Mouse (Mus musculus): ENCODE results near the gene Olfr1201. TPM values are rescaled to one million over a fixed set of nuclear protein-coding genes. Genes with fewer than 3 reads are reported as not detected.

Gene Olfr1201
- polyA plus RNA-seq, 2 experiments: not detected

DNA sequence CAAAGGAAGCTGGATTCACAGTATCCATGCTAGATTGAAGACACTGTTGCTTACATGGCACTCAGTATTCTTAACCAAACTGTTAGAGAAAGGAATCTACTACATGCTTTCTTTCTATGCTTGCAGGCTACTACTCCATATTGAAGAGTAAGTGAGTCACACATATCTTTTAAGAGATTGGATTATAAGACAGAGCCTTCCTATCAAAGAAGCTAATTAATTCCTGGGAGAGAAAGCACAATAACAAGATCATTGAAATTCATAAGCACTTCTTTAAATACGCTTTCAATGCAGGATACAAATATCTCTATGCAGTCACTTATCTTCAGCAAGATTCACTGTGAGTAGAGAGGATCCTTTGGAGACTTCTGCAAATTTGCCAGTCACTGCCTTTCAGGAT lies 21.4 kb downstream of the Olfr1201 start, which contains the start of gene Olfr1202:
TSS of gene Olfr1202 (plus strand) at position 301 of the 400 bp plus-strand sequence.
- TF ChIP-seq POLR2A (IDR thresholded peaks at IDR 0.05; ENCODE audit: borderline replicate concordance, extremely low read depth, insufficient read depth, insufficient read length): no peak
- ATAC-seq (ENCODE audit: low FRiP score, low read depth): no peak
- Histone ChIP-seq H3K9ac (ENCODE audit: low read depth, low read length, severe bottlenecking) (no peak within 1 kb of the TSS), H3K27me3 (ENCODE audit: control insufficient read depth, insufficient read depth, low read length) (no peaks in the 10 kb centered on the region), H3K4me3 (replicated peaks; ENCODE audit: low read length) (no peak within 1 kb of the TSS), H3K36me3 (ENCODE audit: control insufficient read depth, insufficient read depth, low read length) (no peaks in the 10 kb centered on the region), H3K4me1 (ENCODE audit: control insufficient read depth, insufficient read depth, low read length) (no peaks in the 10 kb centered on the region), H3K27ac (replicated peaks; ENCODE audit: low read depth, low read length) (no peak within 1 kb of the TSS), H3K9me3 (ENCODE audit: control insufficient read depth, low read length) (no peaks in the 10 kb centered on the region), H3K4me2 (replicated peaks; ENCODE audit: low read depth, low read length, severe bottlenecking) (no peak within 1 kb of the TSS)
- 72% methylated on average over 1 of the region's 1 CpGs for WGBS
- no peak for DNase-seq (ENCODE audit: low spot score)

DNA sequence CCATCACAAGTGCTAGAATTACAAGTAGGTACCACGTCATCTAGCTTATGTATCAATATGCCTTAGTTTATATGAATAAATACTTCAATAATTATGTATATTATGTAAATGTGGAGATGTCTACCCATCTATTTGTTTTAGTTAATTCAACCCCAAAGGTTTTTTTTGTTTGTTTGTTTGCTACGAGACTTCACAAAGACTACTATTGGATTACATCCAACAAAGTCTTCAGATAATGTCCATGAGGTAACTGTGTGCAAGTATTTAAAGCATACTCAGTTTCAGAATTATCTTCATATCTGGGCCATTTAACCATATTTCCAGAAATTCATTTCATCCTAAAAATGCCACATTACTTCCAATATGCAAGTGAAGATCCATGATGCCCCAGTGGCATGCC lies 36.6 kb downstream of the Olfr1201 start, which contains the start of gene Olfr1205:
TSS of gene Olfr1205 (plus strand) at position 301 of the 400 bp plus-strand sequence.
- 87% methylated on average over 2 of the region's 2 CpGs for WGBS
- DNase-seq (ENCODE audit: low spot score): no peak
- no peaks in the 10 kb centered on the region for H3K9me3 ChIP-seq (ENCODE audit: control insufficient read depth, low read length)
- no peak within 1 kb of the TSS for H3K9ac ChIP-seq (ENCODE audit: low read depth, low read length, severe bottlenecking)
- TF ChIP-seq POLR2A (IDR thresholded peaks at IDR 0.05; ENCODE audit: borderline replicate concordance, extremely low read depth, insufficient read depth, insufficient read length): no peak
- H3K4me3 ChIP-seq (replicated peaks; ENCODE audit: low read length): no peak within 1 kb of the TSS
- no peak for ATAC-seq (ENCODE audit: low FRiP score, low read depth)
- no peaks in the 10 kb centered on the region for H3K27me3 ChIP-seq (ENCODE audit: control insufficient read depth, insufficient read depth, low read length)
- H3K36me3 ChIP-seq (ENCODE audit: control insufficient read depth, insufficient read depth, low read length): no peaks in the 10 kb centered on the region
- no peak within 1 kb of the TSS for H3K27ac ChIP-seq (replicated peaks; ENCODE audit: low read depth, low read length)
- H3K4me2 ChIP-seq (replicated peaks; ENCODE audit: low read depth, low read length, severe bottlenecking): no peak within 1 kb of the TSS
- no peaks in the 10 kb centered on the region for H3K4me1 ChIP-seq (ENCODE audit: control insufficient read depth, insufficient read depth, low read length)

DNA sequence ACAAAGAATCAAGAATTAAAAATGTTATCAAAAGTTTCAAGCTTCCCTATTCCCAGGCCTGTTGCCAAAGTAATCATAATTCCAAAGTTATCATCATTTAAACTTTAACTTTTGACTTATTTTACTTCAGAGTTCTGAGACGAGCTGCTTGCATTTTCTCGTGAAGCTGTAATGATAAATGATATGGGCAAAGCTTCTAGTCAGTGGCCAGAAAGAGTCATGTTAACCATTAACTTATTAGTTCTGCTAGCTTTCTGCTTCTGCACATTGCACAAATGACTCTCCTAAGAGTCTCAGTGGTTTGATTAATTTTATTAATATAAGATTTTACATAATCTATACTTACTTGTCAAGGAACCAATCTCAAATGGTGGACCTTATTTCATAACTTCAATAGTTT lies 45.6 kb downstream of the Olfr1201 start:
- Histone ChIP-seq H3K27ac (replicated peaks; ENCODE audit: low read depth, low read length) (no peak overlapping the region), H3K27me3 (ENCODE audit: control insufficient read depth, insufficient read depth, low read length) (no peaks in the 10 kb centered on the region), H3K4me2 (replicated peaks; ENCODE audit: low read depth, low read length, severe bottlenecking) (no peak overlapping the region), H3K4me3 (replicated peaks; ENCODE audit: low read length) (no peak overlapping the region), H3K9me3 (ENCODE audit: control insufficient read depth, low read length) (no peaks in the 10 kb centered on the region), H3K4me1 (ENCODE audit: control insufficient read depth, insufficient read depth, low read length) (no peaks in the 10 kb centered on the region), H3K9ac (ENCODE audit: low read depth, low read length, severe bottlenecking) (no peak overlapping the region), H3K36me3 (ENCODE audit: control insufficient read depth, insufficient read depth, low read length) (no peaks in the 10 kb centered on the region)
- 78% methylated on average over 2 of the region's 2 CpGs for WGBS
- ATAC-seq (ENCODE audit: low FRiP score, low read depth) (no peak), DNase-seq (ENCODE audit: low spot score) (no peak)
- no peak for TF ChIP-seq POLR2A (IDR thresholded peaks at IDR 0.05; ENCODE audit: borderline replicate concordance, extremely low read depth, insufficient read depth, insufficient read length)

Other genes with a start within 250 kb of the Olfr1201 start
- gene Olfr1188, start 236.1 kb upstream of the Olfr1201 start, polyA plus RNA-seq (2012; rRNA removed): not detected in 2 replicates
- gene Olfr1188, start 236.1 kb upstream of the Olfr1201 start, polyA plus RNA-seq (2014; fragmentation: Nextera tagmentation; extraction: Ambion mirVana): not detected in 2 replicates
- not detected in 2 replicates for gene Olfr1189, start 206.6 kb upstream of the Olfr1201 start, polyA plus RNA-seq (2012; rRNA removed)
- not detected in 2 replicates for gene Olfr1189, start 206.6 kb upstream of the Olfr1201 start, polyA plus RNA-seq (2014; fragmentation: Nextera tagmentation; extraction: Ambion mirVana)
- gene Olfr1191-ps1, start 152.5 kb upstream of the Olfr1201 start, polyA plus RNA-seq (2012; rRNA removed): not detected in 2 replicates
- not detected in 2 replicates for gene Olfr1191-ps1, start 152.5 kb upstream of the Olfr1201 start, polyA plus RNA-seq (2014; fragmentation: Nextera tagmentation; extraction: Ambion mirVana)
- not detected in 2 replicates for gene Olfr1192-ps1, start 144.5 kb upstream of the Olfr1201 start, polyA plus RNA-seq (2012; rRNA removed)
- not detected in 2 replicates for gene Olfr1192-ps1, start 144.5 kb upstream of the Olfr1201 start, polyA plus RNA-seq (2014; fragmentation: Nextera tagmentation; extraction: Ambion mirVana)
- gene Olfr1193, start 117.4 kb upstream of the Olfr1201 start, polyA plus RNA-seq (2012; rRNA removed): not detected in 2 replicates
- gene Olfr1193, start 117.4 kb upstream of the Olfr1201 start, polyA plus RNA-seq (2014; fragmentation: Nextera tagmentation; extraction: Ambion mirVana): not detected in 2 replicates
- not detected in 2 replicates for gene Olfr1195, start 103.8 kb upstream of the Olfr1201 start, polyA plus RNA-seq (2012; rRNA removed)
- gene Olfr1195, start 103.8 kb upstream of the Olfr1201 start, polyA plus RNA-seq (2014; fragmentation: Nextera tagmentation; extraction: Ambion mirVana): not detected in 2 replicates
- gene Olfr1196, start 88.4 kb upstream of the Olfr1201 start, polyA plus RNA-seq (2012; rRNA removed): not detected in 2 replicates
- gene Olfr1196, start 88.4 kb upstream of the Olfr1201 start, polyA plus RNA-seq (2014; fragmentation: Nextera tagmentation; extraction: Ambion mirVana): not detected in 2 replicates
- gene Olfr1197, start 60.7 kb upstream of the Olfr1201 start, polyA plus RNA-seq (2012; rRNA removed): not detected in 2 replicates
- not detected in 2 replicates for gene Olfr1197, start 60.7 kb upstream of the Olfr1201 start, polyA plus RNA-seq (2014; fragmentation: Nextera tagmentation; extraction: Ambion mirVana)
- gene Olfr1198, start 41.7 kb upstream of the Olfr1201 start, polyA plus RNA-seq (2012; rRNA removed): not detected in 2 replicates
- gene Olfr1198, start 41.7 kb upstream of the Olfr1201 start, polyA plus RNA-seq (2014; fragmentation: Nextera tagmentation; extraction: Ambion mirVana): not detected in 2 replicates
- not detected in 2 replicates for gene Olfr1199, start 32.6 kb upstream of the Olfr1201 start, polyA plus RNA-seq (2012; rRNA removed)
- gene Olfr1199, start 32.6 kb upstream of the Olfr1201 start, polyA plus RNA-seq (2014; fragmentation: Nextera tagmentation; extraction: Ambion mirVana): not detected in 2 replicates
- gene Olfr1200, start 22.5 kb upstream of the Olfr1201 start, polyA plus RNA-seq (2012; rRNA removed): not detected in 2 replicates
- gene Olfr1200, start 22.5 kb upstream of the Olfr1201 start, polyA plus RNA-seq (2014; fragmentation: Nextera tagmentation; extraction: Ambion mirVana): not detected in 2 replicates
- not detected in 2 replicates for gene Olfr1202, start 21.5 kb downstream of the Olfr1201 start, polyA plus RNA-seq (2012; rRNA removed)
- gene Olfr1202, start 21.5 kb downstream of the Olfr1201 start, polyA plus RNA-seq (2014; fragmentation: Nextera tagmentation; extraction: Ambion mirVana): not detected in 2 replicates
- gene Olfr1205, start 36.7 kb downstream of the Olfr1201 start, polyA plus RNA-seq (2012; rRNA removed): not detected in 2 replicates
- gene Olfr1205, start 36.7 kb downstream of the Olfr1201 start, polyA plus RNA-seq (2014; fragmentation: Nextera tagmentation; extraction: Ambion mirVana): not detected in 2 replicates
- gene Olfr1204, start 56.3 kb downstream of the Olfr1201 start, polyA plus RNA-seq (2012; rRNA removed): not detected in 2 replicates
- not detected in 2 replicates for gene Olfr1204, start 56.3 kb downstream of the Olfr1201 start, polyA plus RNA-seq (2014; fragmentation: Nextera tagmentation; extraction: Ambion mirVana)
- not detected in 2 replicates for gene Olfr1206, start 70.2 kb downstream of the Olfr1201 start, polyA plus RNA-seq (2012; rRNA removed)
- gene Olfr1206, start 70.2 kb downstream of the Olfr1201 start, polyA plus RNA-seq (2014; fragmentation: Nextera tagmentation; extraction: Ambion mirVana): not detected in 2 replicates
- not detected in 2 replicates for gene Olfr1208, start 109.3 kb downstream of the Olfr1201 start, polyA plus RNA-seq (2012; rRNA removed)
- gene Olfr1208, start 109.3 kb downstream of the Olfr1201 start, polyA plus RNA-seq (2014; fragmentation: Nextera tagmentation; extraction: Ambion mirVana): not detected in 2 replicates
- gene Olfr1209, start 122.1 kb downstream of the Olfr1201 start, polyA plus RNA-seq (2012; rRNA removed): not detected in 2 replicates
- not detected in 2 replicates for gene Olfr1209, start 122.1 kb downstream of the Olfr1201 start, polyA plus RNA-seq (2014; fragmentation: Nextera tagmentation; extraction: Ambion mirVana)
- not detected in 2 replicates for gene Olfr1211, start 145.1 kb downstream of the Olfr1201 start, polyA plus RNA-seq (2012; rRNA removed)
- gene Olfr1211, start 145.1 kb downstream of the Olfr1201 start, polyA plus RNA-seq (2014; fragmentation: Nextera tagmentation; extraction: Ambion mirVana): not detected in 2 replicates
- not detected in 2 replicates for gene Olfr1212, start 160.9 kb downstream of the Olfr1201 start, polyA plus RNA-seq (2012; rRNA removed)
- not detected in 2 replicates for gene Olfr1212, start 160.9 kb downstream of the Olfr1201 start, polyA plus RNA-seq (2014; fragmentation: Nextera tagmentation; extraction: Ambion mirVana)
- not detected in 2 replicates for gene Gm13762, start 187.2 kb downstream of the Olfr1201 start, polyA plus RNA-seq (2012; rRNA removed)
- not detected in 2 replicates for gene Gm13762, start 187.2 kb downstream of the Olfr1201 start, polyA plus RNA-seq (2014; fragmentation: Nextera tagmentation; extraction: Ambion mirVana)
- not detected in 2 replicates for gene Olfr1214, start 199.6 kb downstream of the Olfr1201 start, polyA plus RNA-seq (2012; rRNA removed)
- not detected in 2 replicates for gene Olfr1214, start 199.6 kb downstream of the Olfr1201 start, polyA plus RNA-seq (2014; fragmentation: Nextera tagmentation; extraction: Ambion mirVana)
- not detected in 2 replicates for gene Olfr1215, start 213.9 kb downstream of the Olfr1201 start, polyA plus RNA-seq (2012; rRNA removed)
- gene Olfr1215, start 213.9 kb downstream of the Olfr1201 start, polyA plus RNA-seq (2014; fragmentation: Nextera tagmentation; extraction: Ambion mirVana): not detected in 2 replicates
- not detected in 2 replicates for gene Olfr1216, start 225.3 kb downstream of the Olfr1201 start, polyA plus RNA-seq (2012; rRNA removed)
- gene Olfr1216, start 225.3 kb downstream of the Olfr1201 start, polyA plus RNA-seq (2014; fragmentation: Nextera tagmentation; extraction: Ambion mirVana): not detected in 2 replicates
- not detected in 2 replicates for gene Olfr1217, start 239.0 kb downstream of the Olfr1201 start, polyA plus RNA-seq (2012; rRNA removed)
- not detected in 2 replicates for gene Olfr1217, start 239.0 kb downstream of the Olfr1201 start, polyA plus RNA-seq (2014; fragmentation: Nextera tagmentation; extraction: Ambion mirVana)

All from limb, embryonic 14.5 days (tissue).